Mouse (Mus musculus) right cerebral cortex, postnatal 4 days (tissue): ENCODE measurements around the gene Ypel1.

Source experiments
- DNase-seq: peaks from one replicate; pipeline ENCODE4 v3.0.0-alpha.2; 2022

Gene Ypel1

GRCm38 (mm10) chr16:17086669-17087193 is 17.2 kb downstream of the Ypel1 start:
- DNase-seq, result no peak

- DNase-seq, result no peak
Measured at GRCm38 (mm10) chr16:17088346-17088745, 18.9 kb downstream of the Ypel1 start.

DNA sequence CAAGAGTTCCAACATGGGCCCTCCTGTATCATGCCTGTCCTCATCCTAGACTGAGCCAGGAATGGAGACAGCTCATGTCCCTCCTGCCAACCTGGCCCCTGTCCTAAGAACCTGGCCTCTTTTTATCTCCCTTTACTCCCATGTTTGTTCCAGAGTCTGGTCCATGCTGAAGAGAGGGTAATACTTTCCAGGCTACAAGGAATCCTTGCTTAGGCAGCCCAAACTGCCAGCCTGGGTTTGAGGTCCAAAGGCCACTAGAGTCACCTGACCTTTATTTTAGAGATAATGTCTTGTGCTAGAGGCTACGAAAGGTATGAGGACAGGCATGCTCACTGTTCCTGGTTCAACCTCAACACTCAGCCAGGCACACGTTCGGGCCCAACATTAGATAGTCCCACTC is 27.4 kb downstream of the Ypel1 start:
- DNase-seq, result no peak

DNA sequence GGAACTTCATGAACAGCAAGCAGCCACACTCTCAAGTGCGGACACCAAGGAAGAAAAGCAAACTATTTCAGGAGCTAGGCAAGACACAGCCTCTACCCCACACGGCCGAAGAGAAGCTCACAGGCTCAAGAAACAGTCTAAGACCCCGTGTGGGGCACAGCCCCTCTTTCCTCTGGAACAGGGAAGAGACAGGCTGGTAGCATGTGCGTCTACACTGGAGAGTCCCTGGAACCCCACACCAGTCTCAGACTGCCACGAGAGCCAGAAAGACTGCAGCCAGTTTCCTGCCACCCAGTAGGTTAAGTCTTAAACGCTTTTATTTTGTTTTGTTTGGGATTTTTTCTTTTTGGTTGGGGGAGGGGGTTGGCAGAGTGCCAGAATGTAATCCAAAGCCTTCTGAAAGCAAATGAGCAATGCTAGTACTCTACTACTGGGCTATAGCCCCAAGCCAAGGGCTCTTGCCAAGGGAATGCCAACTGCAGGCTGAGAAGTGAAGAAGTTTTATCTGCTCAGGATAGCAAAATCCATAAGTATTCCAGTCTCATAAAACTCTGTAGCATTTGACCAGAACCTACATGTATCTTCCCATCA is 33.2 kb downstream of the Ypel1 start:
- peak; percentile 46 for DNase-seq

- DNase-seq, result no peak
Measured at GRCm38 (mm10) chr16:17104600-17104999, 35.1 kb downstream of the Ypel1 start.

- DNase-seq, result peak; percentile 58
Measured at GRCm38 (mm10) chr16:17110771-17111743, 41.6 kb downstream of the Ypel1 start, which contains the start of gene Ppil2. Gene Ppil2, minus strand, starts transcription at chr16:17111257.

- no peak for DNase-seq
Measured at GRCm38 (mm10) chr16:17117309-17117799, 47.9 kb downstream of the Ypel1 start.

DNA sequence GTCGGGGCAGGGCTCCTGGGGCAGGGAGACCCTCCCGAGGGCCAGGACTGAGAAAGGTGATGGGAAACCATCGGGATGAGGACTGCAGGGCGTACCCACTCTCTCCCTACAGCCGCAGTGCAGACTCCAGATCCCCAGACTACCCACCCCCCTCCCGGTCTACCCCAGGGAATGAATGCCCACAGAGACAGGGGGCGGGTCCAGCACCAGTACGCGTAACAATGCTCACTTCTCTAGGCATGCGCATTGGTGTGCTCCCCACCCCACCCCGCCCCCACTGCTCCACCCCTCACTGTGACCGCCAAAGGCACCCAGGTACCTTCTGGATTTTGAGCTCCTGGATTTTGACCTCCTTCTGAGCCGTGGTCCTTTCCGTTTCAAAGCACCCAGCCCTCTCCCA is 52.1 kb downstream of the Ypel1 start:
- DNase-seq, result peak; percentile 38

GRCm38 (mm10) chr16:17124119-17124870 is 54.8 kb downstream of the Ypel1 start:
- no peak for DNase-seq

DNA sequence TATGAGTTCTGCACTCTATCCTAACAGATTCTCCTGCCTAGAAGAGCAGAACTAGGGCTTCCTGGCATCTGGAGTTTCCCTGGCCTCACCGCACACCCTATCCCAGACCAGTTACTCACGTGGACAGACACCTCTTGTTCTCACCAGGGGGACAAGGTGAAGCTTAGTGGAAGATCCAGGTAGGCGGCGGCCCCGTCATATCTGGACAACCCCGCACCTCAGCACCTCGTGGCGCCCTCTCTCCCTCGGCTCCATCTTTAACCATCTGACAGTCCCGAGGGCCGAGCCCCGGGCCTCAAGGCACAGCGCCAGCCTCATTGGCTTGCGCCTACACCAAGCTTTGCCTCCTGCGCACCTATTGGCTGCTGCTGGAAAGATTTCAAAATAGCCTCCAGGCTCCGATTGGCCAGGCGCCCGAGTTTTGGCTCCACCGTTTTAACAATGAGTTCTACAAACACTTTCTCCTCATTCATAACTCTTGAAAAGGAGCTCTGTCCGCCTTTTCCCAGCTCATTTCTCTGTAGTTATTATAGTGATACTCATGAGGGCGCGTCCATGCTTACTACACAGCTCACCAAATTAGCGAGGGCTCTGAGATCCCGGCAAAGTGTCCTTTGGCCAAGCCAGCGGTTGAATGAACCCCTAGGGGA is 55.5 kb downstream of the Ypel1 start, which contains the start of gene 2610318N02Rik:
TSS of gene 2610318N02Rik (minus strand) at position 297 of the 650 bp plus-strand sequence.
- peak; percentile 73 for DNase-seq

- DNase-seq, result no peak
Measured at GRCm38 (mm10) chr16:17127292-17127691, 57.8 kb downstream of the Ypel1 start.

- no peak for DNase-seq
Measured at GRCm38 (mm10) chr16:17131191-17132088, 61.9 kb downstream of the Ypel1 start.

DNA sequence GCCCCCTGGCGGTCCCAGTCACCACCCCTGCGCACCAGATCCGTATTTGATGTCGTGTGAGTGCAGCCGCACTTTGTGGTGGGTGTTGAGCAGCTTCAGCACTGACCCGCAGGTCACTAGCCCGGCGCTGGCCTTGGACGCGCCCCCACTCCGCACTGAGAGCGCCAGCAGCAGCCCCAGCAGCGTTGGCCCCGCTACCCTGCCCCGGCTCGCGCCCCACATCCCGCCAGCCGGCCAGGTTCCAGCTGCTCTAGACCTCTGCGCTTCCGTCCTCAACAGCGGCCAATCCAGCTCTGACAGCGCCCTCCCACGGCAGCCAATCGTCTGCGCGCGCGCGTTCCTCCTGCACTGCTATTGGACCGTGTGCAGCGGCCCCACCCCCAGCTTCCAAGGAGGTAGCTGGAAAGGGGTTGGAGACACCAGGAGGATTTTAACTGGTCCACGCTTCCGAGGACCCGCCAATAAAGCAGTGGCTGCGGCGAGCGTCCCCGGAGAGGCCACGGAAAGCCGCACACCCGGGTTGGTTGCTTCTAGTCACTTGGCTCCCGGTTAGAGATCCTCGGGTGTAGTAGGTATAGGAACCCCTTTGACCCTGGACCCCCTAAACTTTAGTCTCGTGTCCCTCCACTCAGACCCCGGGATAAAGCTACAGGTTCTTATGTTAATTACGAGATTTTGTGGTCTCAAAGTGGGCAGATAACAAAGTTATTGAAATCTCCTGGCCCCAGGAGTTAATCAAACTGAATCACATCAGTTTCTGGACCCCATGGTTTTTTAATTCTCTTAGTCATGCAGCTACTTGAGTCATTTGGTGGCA is 62.8 kb downstream of the Ypel1 start, which contains the start of gene Sdf2l1:
TSS of gene Sdf2l1 (minus strand) at position 295 of the 817 bp plus-strand sequence.
- DNase-seq, result peak; percentile 98

GRCm38 (mm10) chr16:17132906-17133200 is 63.4 kb downstream of the Ypel1 start:
- no peak for DNase-seq
